Mouse (Mus musculus) urinary bladder, postnatal 4 days (tissue): Measurements from ENCODE around the gene Tmem205.
A peak's percentile ranks its signal among the peaks of the same experiment; 100 is the strongest.

Experiments used
- DNase-seq, 2 experiments: peaks; one replicate each; pipeline ENCODE4 v3.0.0; 2021 to 2022; ENCODE audit warnings: low spot score in 2 of 2

The Tmem205 gene

DNA sequence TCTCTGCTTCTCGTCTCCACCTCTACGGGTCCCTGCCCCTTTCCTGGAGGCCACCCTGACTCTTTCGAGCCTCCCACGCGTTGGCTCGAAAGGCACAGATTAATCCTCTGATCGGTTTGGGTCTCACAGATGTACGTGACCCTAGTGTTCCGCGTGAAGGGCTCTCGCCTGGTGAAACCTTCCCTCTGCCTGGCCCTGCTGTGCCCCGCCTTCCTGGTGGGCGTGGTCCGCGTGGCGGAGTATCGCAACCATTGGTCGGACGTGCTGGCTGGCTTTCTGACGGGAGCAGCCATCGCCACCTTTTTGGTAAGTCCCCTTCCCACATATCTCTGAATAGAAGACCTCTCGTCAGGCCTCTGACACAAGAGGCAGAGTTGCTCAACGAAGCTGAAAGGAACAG is 16.9 kb upstream of the Tmem205 start:
- DNase-seq, result no peak

GRCm38 (mm10) chr9:21943638-21944037 is 16.3 kb upstream of the Tmem205 start:
- DNase-seq, result no peak

DNA sequence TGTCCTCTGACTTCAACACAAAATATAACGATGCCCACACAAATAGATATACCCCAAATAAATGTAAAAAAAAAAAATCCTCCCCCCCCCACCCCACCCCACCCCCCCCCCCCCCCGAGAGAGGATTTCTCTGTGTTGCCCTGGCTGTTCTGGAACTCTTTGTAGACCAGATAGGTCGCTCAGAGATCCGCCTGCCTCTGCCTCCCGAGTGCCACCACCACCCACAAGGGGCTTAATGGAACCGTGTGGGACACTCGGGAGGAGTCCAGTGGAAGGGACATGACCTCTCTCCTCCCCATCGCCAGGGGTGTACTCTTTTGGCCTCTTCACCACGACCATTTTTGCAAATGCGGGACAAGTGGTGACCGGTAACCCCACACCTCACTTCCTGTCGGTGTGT is 15.7 kb upstream of the Tmem205 start:
- DNase-seq, result no peak

DNA sequence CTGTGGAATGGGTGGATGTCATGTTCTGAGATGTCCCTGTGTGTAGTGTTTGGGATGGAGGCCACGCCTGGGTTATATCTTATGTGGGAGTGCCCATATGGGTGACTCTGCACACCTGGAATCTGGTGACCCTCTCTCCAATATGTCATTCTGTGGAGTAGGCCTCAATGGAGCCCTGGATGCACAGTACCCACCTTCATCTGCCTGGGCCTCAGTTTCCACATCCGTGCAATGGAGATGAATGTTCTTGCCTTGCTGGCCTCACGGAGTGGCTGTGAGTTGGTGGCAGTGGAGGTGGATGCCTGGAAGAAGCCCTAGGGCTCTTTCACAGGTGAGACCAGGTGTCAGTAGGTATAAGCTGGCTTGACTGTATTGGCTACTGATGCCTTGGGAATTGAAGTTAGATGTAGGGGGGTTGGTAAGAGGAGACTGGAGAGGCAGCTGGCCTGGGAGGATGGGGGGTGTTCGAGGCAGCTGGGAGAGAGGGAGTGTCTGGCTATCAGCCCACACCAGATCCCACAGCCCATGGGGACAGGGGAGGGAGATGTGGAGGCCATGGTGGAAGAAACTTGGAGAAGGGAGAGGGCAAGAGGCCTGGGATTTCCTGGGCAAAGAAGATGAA is 11.0 kb upstream of the Tmem205 start:
- no peak for DNase-seq

- no peak for DNase-seq
Measured at GRCm38 (mm10) chr9:21937711-21938175, 10.4 kb upstream of the Tmem205 start.

DNA sequence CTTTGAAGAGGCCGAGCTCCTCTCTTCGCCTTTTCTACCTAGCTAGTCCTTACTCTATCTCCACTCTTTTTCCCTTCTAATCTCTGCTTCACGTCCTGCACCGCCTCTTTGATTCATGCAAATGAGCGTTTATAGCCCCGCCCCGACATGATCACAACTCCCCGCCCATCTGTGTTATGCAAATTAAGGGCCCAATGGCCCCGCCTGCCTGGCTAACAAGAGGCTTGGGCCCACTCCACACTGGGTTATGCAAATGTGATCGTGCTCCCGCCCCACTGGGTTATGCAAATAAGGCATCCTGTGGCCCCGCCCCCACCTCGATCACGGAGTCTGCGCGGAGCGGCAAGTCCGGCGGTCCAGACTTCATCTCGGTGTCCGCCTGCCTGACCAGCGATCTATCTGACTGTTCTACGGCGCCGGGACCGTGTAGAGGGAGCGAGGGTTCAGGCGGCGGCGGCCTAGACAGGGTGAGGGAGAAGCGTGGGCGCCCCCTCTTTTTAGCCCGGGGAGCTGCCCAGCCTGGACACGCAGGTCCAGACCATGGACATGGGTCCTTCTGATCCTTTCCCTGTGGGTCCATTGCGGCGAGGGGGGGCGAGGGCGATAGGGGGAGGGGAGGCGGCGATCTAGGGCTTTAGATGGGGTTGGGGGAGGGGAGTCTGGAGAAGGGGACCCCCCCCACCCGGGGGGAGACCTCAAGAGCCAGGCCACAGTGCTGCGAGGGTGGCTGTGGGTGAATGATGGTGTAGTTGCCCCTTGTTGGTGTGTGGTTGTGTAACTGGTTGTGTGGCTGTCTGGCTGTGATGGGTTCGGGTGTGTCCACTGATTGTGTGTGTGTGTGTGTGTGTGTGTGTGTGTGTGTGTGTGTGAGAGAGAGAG is 9.6 kb upstream of the Tmem205 start, which contains the start of gene Plppr2:
Plppr2 (plus strand) TSS at position 342 of the 879 bp plus-strand sequence.
- peak; percentile 94 to 97 for DNase-seq

DNA sequence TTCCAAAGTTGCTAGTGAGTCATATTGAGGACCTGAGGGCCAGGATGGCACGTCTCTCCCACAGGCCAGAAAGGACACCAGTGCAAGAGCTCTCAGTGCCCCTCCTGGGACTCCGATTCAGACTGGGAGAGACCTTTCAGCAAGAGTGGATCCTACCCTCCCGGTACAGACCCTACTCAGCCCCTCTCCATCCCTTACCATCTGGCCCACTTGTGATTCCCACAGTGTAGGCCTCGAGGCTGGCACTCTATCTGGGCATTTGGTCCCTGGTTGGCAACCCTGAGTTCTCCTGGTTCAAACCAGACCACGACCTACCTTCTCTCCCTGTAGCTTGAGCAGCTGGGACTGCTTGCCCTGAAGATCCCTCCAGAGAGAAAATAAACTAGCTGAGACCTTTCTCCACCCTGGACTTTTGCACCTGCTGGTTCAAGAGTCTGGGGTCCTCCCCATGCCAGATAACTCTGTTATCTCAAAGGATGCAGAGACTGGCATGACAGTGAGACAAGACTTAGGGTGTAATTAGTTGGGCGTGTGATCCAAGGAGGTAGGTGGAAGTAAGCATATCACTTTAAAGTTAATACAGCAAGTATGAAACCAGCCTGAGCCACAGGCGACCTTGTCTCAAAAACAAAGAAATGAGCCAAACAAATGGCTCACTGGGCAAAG is 8.2 kb upstream of the Tmem205 start:
- DNase-seq, result no peak

DNA sequence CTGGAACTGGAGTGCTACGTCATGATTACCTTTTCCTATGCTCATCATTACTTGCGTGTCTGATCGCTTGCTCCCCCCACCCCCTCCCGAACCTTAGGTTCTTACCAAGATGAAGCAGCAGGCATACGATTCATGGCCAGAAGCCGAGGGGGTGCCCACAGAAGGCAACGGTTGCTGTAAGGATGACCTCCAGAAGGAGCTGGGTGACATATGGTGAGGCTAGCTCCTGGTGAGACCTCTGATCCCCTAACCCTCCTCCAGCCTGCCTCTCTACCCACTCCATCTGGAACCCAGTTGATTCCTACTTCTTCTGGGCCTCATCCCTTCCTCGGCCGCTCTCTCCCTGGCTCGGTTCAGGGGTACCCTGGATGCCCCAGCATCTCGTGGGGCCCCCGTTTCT is 6.7 kb upstream of the Tmem205 start:
- no peak for DNase-seq

GRCm38 (mm10) chr9:21932445-21933137 is 5.2 kb upstream of the Tmem205 start:
- DNase-seq, result no peak

- no peak for DNase-seq
Measured at GRCm38 (mm10) chr9:21932006-21932405, 4.7 kb upstream of the Tmem205 start.

GRCm38 (mm10) chr9:21929208-21929607 is 1.9 kb upstream of the Tmem205 start:
- no peak for DNase-seq

- DNase-seq, result no peak
Measured at GRCm38 (mm10) chr9:21926784-21927183, 572 bp downstream of the Tmem205 start.

DNA sequence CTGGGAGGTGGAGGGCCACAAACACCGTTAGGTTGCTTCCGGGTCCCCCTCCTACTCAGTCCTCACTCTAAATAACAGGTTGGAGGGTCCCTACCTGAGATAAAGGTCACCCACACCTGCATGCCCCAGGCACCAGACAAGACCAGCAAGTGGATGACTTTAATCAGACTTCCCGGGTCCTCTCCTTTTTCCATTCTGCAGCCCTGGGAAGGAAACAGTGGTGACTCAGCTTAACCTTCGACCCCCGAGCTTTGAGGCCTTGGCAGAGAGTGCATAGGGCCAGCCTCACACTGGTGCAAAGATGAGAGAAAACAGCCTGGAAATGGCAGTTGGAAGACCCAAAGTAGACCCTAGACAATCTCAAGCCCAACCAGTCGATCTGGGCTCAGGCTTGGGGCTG is 1.2 kb downstream of the Tmem205 start:
- DNase-seq, result no peak

GRCm38 (mm10) chr9:21925506-21925905 is 1.9 kb downstream of the Tmem205 start:
- DNase-seq, result no peak

- DNase-seq, result no peak
Measured at GRCm38 (mm10) chr9:21925034-21925433, 2.3 kb downstream of the Tmem205 start.

- peak; percentile 87 to 90 for DNase-seq
Measured at GRCm38 (mm10) chr9:21924099-21924493, 3.3 kb downstream of the Tmem205 start.

GRCm38 (mm10) chr9:21923490-21924098 is 3.8 kb downstream of the Tmem205 start:
- no peak for DNase-seq

DNA sequence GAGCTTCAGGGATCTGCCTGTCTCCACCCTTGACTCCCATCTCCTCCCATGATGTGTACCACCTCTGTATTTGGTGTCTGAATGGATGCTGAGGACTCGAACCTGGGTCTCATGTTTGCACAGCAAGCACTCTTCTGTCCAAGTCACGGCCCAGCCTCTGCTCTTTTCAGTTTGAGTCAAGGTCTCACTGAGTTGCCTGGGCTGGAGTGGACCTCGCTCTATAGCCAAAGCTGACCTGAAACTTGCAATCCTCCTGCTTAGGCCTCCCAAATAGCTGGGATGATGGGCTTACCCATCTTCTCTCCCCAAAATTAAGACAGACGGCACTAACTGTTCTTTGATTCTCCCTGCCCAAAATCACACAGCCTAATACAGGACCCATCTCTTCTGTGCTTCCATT is 4.3 kb downstream of the Tmem205 start:
- DNase-seq, result no peak

DNA sequence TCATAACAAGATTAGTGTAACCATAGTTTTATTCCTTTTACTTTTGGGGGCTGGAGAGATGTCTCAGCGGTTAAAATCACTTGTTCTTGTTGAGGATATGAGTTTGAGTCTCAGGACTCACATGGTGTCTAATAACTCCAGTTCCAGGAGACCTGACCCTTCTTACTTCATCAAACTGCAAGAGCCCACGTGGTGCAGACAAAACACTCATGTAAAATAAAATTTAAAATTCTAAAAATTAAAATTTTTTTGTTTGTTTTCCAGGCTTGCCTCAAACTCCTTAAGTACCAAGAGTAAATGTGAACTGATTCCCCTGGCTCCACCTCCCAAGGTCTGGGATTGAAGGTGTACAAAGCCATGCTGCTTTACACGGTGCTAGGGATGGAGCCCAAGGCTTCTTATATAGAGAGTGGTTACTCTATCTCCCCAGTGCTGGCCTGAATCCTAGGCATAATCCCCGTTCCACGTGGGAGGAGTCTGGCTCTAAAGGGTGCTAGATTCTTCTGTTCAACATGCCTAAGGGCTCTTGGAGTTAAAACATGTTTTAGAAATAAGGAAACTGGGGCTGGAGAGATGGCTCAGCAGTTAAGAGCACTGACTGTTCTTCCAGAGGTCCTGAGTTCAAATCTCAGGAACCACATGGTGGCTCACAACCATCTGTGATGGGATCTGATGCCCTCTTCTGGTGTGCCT is 8.5 kb downstream of the Tmem205 start:
- no peak for DNase-seq

DNA sequence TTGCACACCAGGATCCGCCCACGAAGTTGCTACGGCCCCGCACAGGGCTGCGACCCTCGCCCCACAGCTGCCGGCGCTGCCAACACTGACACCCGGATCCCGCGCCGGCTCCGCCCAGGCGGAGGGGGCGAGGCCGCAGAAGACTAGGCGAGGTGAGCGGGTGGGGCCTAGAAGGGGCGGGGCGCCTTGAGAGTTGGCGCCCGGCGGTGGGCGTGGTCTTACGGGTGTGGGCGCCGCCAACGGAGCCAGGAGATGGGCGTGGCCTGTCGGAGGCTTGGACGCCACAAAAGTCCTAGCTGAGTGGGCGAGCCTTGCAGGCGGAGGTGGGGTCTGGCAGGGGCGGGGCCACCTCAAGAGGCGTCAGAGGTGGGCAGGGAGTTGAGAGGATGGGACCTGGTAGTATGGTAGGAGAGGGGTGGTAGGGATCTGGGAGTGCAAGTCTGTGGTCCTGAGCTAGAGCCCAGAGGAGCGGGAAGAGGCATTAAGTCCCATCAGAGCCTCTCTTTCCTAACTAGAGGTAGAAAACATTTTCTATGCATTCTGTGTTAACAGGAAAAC is 9.2 kb downstream of the Tmem205 start, which contains the start of gene Rab3d:
Rab3d (minus strand) TSS at position 158 of the 558 bp plus-strand sequence.
- peak; percentile 95 to 96 for DNase-seq
